Mouse (Mus musculus) cortical plate, adult 2 months (tissue): Measurements from ENCODE around the gene Numa1.

Experiments used
- CTCF ChIP-seq: fragments of 200-500 bp; IDR thresholded peaks from 2 replicates; pipeline ENCODE4 v1.5.1; 2011; ENCODE audit warnings: mild to moderate bottlenecking, control low read depth, low read length; ENCODE audit not compliant: insufficient read depth; ENCODE audit errors: extremely low read depth
- POLR2A ChIP-seq: fragments of 200-500 bp; IDR thresholded peaks from 2 replicates; pipeline ENCODE4 v1.6.1; 2011; ENCODE audit warnings: mild to moderate bottlenecking, low read length, control low read depth; ENCODE audit not compliant: insufficient read depth; ENCODE audit errors: extremely low read depth

DNA sequence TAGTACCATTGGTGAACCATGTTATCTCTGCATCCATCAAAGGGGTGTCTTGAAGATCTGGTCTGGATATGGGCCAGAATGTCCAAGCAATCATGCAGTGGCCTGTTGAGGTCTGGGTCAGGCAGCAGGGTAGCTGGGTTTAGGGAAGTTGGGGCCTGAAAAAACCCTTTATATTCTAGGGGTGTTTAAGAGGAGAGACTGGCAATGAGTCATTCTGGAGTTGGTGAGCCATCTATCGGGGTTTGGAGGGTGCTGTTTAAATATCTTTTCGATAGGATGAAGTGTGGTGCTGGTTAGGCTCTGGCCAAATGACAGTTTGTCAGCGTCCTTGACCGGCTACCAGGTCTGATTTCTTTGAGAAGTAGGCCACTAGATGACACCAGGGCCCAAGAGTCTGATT lies 2.0 kb downstream of the Numa1 start:
- no peak for TF ChIP-seq CTCF
- no peak for TF ChIP-seq POLR2A
